Mouse (Mus musculus): ENCODE data around the gene Hmx2. TPM values are rescaled to one million over a fixed set of nuclear protein-coding genes. Genes with fewer than 3 reads are reported as not detected.

The Hmx2 gene
- not detected in 2 replicates for polyA plus RNA-seq (2015; fragmentation: Nextera tagmentation; extraction: Ambion mirVana)

DNA sequence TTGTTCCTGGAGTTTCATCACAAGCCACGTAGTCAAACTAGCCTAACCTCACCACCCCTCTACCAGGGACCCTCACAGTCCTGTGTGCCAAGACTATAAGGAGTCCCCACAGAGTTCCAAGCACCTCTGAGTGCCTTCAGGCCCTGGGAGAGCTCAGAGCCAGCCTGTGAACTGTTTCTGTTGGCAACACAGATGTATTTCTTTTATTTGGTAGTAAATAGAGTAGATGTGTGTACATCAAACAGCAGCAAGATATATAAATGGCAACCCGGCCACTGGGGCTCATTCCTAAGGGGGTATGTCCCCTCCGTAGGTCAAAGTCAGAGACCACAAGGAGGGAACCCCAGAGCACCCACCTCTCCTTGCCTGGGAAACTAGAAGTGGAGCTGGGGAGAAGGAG lies at the start of gene Hmx2:
Gene Hmx2, plus strand, starts transcription at position 301 of the 400 bp plus-strand sequence.
- Histone ChIP-seq H3K4me2 (no peak within 1 kb of the TSS), H3K27ac (no peak within 1 kb of the TSS), H3K4me3 (no peak within 1 kb of the TSS), H3K9ac (no peak within 1 kb of the TSS), H3K4me1 (peaks cover 16% of the 10 kb centered on the region), H3K27me3 (peaks cover 98% of the 10 kb centered on the region), H3K9me3 (no peaks in the 10 kb centered on the region), H3K36me3 (no peaks in the 10 kb centered on the region)
- ATAC-seq (ENCODE audit: borderline replicate concordance, extremely low read depth, low FRiP score, low TSS enrichment) = no peak
- WGBS = 4% methylated on average over 3 of the region's 3 CpGs

DNA sequence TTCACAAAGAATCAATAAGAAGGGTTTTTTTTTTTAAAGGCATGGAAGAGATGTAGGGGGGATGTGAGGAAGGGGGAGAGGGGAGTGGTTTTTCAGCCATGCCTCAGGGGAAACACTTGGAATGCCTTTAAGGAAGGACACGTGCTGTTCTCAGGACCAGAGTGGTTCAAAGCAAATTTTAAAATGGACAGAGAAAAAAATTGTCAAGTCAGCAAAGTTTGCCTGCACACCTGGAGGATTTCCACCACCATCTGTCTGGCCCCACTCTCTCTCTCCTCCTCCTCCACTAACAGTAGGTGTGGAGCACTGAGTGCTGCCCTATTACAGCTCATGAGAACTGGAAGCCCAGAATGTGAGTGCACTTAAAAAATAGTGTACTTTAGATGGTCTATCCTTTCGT lies 44.8 kb upstream of the Hmx2 start:
- Histone ChIP-seq H3K9ac (no peak overlapping the region), H3K4me2 (no peak overlapping the region), H3K4me1 (no peaks in the 10 kb centered on the region), H3K27ac (no peak overlapping the region), H3K4me3 (no peak overlapping the region), H3K9me3 (no peaks in the 10 kb centered on the region), H3K27me3 (no peaks in the 10 kb centered on the region), H3K36me3 (no peaks in the 10 kb centered on the region)
- ATAC-seq (ENCODE audit: borderline replicate concordance, extremely low read depth, low FRiP score, low TSS enrichment) = no peak
- WGBS = 73% methylated on average over 2 of the region's 2 CpGs

DNA sequence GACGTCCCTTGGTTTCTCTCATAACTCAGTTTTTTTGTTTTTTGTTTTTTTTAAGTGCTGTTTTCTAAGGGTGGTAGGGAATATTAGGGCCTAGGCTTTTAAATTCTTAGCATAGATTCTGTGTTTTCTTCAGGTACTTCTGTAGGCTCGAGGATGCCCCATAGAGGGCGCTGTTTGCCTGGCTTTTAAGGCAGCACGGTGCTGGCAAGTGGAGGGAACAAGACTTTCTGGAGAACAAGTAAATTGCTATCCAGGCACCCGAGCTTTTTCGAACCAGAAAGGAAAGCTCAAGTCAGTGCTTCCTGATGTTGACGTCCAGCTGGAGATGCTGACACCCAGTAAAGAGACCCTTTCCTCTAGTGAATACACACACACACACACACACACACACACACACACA lies 8.6 kb upstream of the Hmx2 start:
- H3K36me3 ChIP-seq = no peaks in the 10 kb centered on the region
- H3K9me3 ChIP-seq = no peaks in the 10 kb centered on the region
- ATAC-seq (ENCODE audit: borderline replicate concordance, extremely low read depth, low FRiP score, low TSS enrichment) = no peak
- H3K4me1 ChIP-seq = peaks cover 29% of the 10 kb centered on the region
- no peak overlapping the region for H3K9ac ChIP-seq
- H3K27ac ChIP-seq = no peak overlapping the region
- no peak overlapping the region for H3K4me3 ChIP-seq
- 0% methylated on average over 7 of the region's 7 CpGs for WGBS
- H3K27me3 ChIP-seq = peaks cover 86% of the 10 kb centered on the region
- H3K4me2 ChIP-seq = no peak overlapping the region

DNA sequence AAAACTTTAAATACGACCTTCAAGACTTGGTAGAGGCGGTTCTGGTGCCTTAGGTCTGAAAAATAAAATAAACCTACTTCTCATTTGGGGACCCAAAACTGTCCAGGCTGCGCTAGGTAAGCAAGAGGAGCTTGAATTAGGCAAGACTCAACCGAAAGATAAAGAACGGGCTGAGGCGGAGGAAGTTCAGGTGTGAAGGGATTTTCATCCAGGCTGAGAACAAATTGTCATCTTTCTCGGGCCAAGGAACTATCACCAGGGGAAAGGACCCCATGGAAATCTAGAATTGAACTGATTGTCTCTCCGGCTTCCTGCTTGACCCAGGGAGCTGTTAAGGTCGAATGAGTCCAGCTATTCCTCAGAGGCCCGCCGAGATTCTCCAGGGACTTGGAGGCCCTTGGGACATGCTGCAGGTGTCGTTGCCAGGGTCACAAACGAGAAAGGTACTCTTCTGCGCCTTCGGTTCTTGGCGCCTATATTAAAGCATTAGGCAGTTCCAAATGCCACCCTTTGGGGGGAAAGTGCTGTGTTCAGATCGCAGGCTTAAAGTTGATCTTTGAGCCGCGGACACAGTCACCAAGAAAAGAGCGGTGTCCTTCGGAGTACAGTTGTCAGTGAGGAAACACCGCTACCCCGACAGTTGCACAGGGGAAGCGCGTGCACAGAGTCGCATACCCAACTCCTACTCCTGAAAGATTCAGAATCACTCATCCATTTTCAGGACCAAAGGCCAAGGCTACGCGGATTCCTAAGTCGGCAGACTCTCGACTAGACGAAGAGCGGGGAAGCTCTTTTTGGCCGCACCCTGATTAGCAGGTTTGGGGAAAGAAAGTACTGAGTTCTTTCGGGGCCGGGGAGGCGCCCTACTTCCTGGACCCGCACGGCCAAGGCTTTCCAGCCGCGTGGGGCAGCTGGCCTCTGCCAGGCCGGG lies 7.1 kb upstream of the Hmx2 start:
- Histone ChIP-seq H3K27me3 (peaks cover 98% of the 10 kb centered on the region), H3K4me3 (peak overlapping the region; percentile 38), H3K9me3 (no peaks in the 10 kb centered on the region), H3K9ac (no peak overlapping the region), H3K4me2 (peak overlapping the region; percentile 68), H3K36me3 (no peaks in the 10 kb centered on the region), H3K4me1 (peaks cover 29% of the 10 kb centered on the region), H3K27ac (no peak overlapping the region)
- no peak for ATAC-seq (ENCODE audit: borderline replicate concordance, extremely low read depth, low FRiP score, low TSS enrichment)
- WGBS = 1% methylated on average over 41 of the region's 41 CpGs

DNA sequence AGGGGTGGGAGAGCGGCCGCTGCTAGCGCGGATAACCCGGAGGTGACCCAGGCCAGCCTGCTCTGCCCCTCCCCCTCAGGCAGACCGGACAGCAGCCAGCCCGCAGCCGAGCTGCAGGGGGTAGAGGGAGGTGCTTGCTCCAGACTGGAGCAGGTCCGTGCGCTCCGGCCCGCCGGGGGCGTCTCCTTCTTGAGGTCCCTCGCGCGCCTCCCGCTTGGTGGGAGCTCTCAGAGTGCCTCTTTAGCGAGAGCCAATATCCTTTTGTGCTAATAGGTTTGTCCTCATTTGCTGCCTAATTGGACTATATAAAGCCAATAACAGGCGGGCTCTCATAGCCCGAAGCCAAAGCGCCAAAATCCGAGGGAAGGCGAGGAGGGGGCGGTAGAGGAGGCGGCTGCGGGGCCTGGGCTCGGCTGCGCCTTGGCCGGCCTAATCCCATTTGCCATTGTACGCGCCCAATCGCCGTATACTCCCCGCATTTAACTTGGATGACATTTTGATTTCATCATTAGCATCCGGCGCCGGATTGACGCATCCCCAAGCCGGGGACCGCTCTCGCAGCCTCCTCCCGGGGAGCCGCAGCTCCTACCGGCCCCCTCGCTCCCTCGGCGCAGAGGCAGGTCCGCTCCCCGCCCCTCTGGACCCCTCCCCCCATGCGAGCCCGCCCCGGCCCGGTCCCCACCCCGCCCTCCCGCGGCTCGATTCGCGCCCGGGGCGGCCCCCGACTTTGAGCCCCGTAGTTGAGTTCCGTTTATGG lies 6.3 kb upstream of the Hmx2 start, which contains the start of gene Hmx3:
Gene Hmx3, plus strand, starts transcription at position 753 of the 757 bp plus-strand sequence.
- peaks cover 98% of the 10 kb centered on the region for H3K27me3 ChIP-seq
- H3K4me3 ChIP-seq = peak within 1 kb of the TSS; percentile 38
- H3K9me3 ChIP-seq = no peaks in the 10 kb centered on the region
- no peaks in the 10 kb centered on the region for H3K36me3 ChIP-seq
- no peak within 1 kb of the TSS for H3K9ac ChIP-seq
- H3K27ac ChIP-seq = no peak within 1 kb of the TSS
- H3K4me2 ChIP-seq = peak within 1 kb of the TSS; percentile 68
- peaks cover 29% of the 10 kb centered on the region for H3K4me1 ChIP-seq
- 0% methylated on average over 48 of the region's 65 CpGs for WGBS
- no peak; the same call in 1 of the 2 replicates for ATAC-seq (ENCODE audit: borderline replicate concordance, extremely low read depth, low FRiP score, low TSS enrichment)

DNA sequence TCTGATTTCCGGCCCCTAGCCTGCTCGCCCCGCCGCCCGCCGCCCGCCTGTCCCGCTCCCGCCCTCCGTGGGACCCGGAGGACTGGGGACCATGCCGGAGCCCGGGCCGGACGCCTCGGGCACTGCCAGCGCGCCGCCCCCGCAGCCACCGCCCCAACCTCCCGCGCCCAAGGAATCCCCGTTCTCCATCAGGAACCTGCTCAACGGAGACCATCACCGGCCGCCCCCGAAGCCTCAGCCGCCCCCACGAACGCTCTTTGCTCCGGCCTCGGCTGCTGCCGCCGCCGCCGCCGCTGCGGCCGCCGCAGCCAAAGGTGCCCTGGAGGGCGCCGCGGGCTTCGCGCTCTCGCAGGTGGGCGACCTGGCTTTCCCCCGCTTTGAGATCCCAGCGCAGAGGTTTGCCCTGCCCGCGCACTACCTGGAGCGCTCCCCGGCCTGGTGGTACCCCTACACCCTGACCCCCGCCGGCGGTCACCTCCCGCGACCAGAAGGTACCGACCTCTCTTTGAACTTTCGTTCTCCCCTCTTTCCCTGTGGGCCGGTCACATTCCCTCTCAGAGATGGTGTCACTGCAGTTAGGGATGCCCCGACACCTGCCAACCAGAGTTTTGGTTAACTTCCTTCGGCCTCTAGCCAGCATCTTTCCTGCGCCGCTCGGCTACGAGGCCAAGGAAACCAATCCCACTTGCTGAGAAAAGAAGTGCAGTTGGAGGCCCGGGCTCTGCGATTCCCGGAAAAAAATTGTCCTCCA lies 5.5 kb upstream of the Hmx2 start:
- Histone ChIP-seq H3K27ac (no peak overlapping the region), H3K4me2 (peak overlapping the region; percentile 68), H3K27me3 (peaks cover 98% of the 10 kb centered on the region), H3K4me1 (peaks cover 34% of the 10 kb centered on the region), H3K9me3 (no peaks in the 10 kb centered on the region), H3K9ac (no peak overlapping the region), H3K4me3 (peak overlapping the region; percentile 38), H3K36me3 (no peaks in the 10 kb centered on the region)
- ATAC-seq (ENCODE audit: borderline replicate concordance, extremely low read depth, low FRiP score, low TSS enrichment) = no peak
- WGBS = under 1% methylated on average over 63 of the region's 71 CpGs

DNA sequence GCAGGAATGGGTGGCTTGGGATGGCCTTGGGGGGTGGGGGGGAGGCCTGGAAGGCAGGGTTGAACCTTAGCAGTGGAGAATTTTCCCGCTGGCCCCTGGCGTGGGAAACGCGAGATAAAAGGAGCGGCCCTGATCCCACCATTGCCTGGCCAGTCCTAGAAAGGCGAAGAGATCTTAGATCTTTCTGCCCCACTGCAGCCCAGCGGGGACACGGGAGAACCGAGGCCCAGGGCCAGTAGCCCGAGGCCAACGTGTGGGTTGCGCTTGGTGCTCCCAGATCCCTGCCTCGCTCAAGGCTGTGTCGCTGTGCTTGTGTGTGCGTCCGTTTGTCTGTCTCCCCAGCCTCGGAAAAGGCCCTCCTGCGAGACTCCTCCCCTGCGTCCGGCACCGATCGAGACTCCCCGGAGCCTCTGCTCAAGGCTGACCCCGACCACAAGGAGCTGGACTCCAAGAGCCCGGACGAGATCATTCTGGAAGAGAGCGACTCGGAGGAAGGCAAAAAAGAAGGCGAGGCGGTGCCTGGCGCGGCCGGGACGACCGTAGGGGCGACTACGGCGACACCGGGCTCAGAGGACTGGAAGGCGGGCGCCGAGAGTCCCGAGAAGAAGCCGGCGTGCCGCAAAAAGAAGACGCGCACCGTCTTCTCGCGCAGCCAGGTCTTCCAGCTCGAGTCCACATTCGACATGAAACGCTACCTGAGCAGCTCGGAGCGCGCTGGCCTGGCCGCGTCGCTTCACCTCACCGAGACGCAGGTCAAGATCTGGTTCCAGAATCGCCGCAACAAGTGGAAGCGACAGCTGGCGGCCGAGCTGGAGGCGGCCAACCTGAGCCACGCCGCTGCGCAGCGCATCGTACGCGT lies 4.7 kb upstream of the Hmx2 start:
- ATAC-seq (ENCODE audit: borderline replicate concordance, extremely low read depth, low FRiP score, low TSS enrichment) = no peak
- WGBS = under 1% methylated on average over 75 of the region's 75 CpGs
- H3K4me3 ChIP-seq = peak overlapping the region; percentile 38
- no peak overlapping the region for H3K27ac ChIP-seq
- peaks cover 34% of the 10 kb centered on the region for H3K4me1 ChIP-seq
- peak overlapping the region; percentile 68 for H3K4me2 ChIP-seq
- H3K36me3 ChIP-seq = no peaks in the 10 kb centered on the region
- H3K9ac ChIP-seq = no peak overlapping the region
- H3K27me3 ChIP-seq = peaks cover 98% of the 10 kb centered on the region
- no peaks in the 10 kb centered on the region for H3K9me3 ChIP-seq

DNA sequence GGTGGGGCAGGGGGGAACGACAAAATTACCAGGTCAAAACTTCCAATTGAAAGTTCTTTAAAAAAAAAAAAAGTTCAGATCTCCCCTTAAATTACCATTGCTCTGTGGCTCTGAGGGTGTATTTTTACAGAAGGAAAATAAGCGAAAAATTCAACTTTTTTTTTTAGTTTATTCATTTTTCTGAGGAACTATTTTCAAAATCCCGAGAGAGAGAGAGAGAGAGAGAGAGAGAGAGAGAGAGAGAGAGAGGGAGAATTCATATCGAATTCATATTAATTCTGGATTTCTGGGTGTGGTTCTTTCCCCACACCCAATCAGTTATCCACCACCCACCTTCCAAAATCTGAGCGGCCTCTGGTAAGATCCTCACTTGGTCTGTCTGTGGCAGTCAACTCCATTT lies 3.7 kb upstream of the Hmx2 start:
- Histone ChIP-seq H3K27me3 (peaks cover 98% of the 10 kb centered on the region), H3K4me1 (peaks cover 34% of the 10 kb centered on the region), H3K9ac (no peak overlapping the region), H3K4me3 (no peak overlapping the region), H3K4me2 (no peak overlapping the region), H3K27ac (no peak overlapping the region), H3K9me3 (no peaks in the 10 kb centered on the region), H3K36me3 (no peaks in the 10 kb centered on the region)
- ATAC-seq (ENCODE audit: borderline replicate concordance, extremely low read depth, low FRiP score, low TSS enrichment) = no peak
- 4% methylated on average over 5 of the region's 5 CpGs for WGBS

DNA sequence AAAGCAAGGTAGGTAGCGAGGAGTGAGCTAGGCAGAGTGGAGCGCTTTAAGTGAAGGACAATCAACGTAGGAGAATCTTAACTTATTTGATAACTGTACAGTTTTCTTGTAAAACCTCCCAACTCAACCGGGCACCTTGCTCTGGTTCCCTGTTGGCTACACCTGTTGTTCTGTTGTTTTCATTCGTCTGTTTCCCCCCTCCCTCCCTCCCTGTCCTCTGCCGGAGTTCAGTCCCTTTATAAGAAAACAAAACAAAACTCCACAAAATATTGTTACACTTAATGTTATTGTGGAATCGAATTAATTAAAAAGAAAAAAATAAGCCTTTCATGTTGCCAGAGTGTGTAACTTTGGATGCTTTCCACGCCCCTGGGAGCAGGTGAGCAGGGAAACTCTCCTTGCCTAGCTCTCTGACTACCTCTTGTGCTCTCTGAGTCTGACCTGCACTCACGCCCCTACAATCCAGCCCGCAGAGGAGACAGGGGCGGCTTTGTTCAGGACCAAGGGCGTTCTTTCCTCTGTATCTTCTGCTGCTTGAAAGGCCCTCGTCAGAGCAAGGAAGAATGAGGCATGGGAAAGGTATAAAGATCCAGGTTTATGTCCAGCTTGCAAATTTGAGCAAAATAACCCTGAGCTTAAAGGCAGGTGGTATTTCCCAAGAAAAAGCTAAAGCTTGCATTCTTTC lies 2.7 kb upstream of the Hmx2 start:
- peaks cover 98% of the 10 kb centered on the region for H3K27me3 ChIP-seq
- 3% methylated on average over 13 of the region's 13 CpGs for WGBS
- H3K4me1 ChIP-seq = peaks cover 34% of the 10 kb centered on the region
- no peaks in the 10 kb centered on the region for H3K9me3 ChIP-seq
- ATAC-seq (ENCODE audit: borderline replicate concordance, extremely low read depth, low FRiP score, low TSS enrichment) = no peak
- no peak overlapping the region for H3K4me3 ChIP-seq
- H3K4me2 ChIP-seq = no peak overlapping the region
- H3K27ac ChIP-seq = no peak overlapping the region
- no peak overlapping the region for H3K9ac ChIP-seq
- no peaks in the 10 kb centered on the region for H3K36me3 ChIP-seq

DNA sequence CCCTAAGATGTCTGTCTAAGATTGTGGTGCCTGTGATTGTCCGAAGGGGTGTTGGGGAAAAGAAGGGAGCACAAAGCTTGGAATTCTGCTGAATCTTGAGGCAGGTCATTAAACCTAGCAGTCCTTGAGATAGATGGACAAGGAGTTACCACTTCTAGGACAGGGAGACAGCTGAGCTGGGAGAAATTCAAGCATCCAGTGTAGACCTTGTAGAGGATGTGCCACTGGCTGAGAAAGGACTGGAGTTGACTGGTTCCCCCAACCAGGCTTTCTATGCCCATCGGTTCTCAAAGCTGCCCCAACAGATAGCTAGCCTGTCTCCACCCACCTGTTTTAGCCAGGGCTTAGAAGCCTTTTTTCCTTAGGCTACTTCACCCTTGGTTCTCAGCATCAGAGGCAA lies 2.1 kb upstream of the Hmx2 start:
- Histone ChIP-seq H3K9me3 (no peaks in the 10 kb centered on the region), H3K27ac (no peak overlapping the region), H3K9ac (no peak overlapping the region), H3K4me2 (no peak overlapping the region), H3K4me3 (no peak overlapping the region), H3K36me3 (no peaks in the 10 kb centered on the region), H3K27me3 (peaks cover 98% of the 10 kb centered on the region), H3K4me1 (peaks cover 34% of the 10 kb centered on the region)
- ATAC-seq (ENCODE audit: borderline replicate concordance, extremely low read depth, low FRiP score, low TSS enrichment) = no peak
- 2% methylated on average over 2 of the region's 2 CpGs for WGBS
